Mouse (Mus musculus): ENCODE measurements around the gene Txlng. TPM values are rescaled to one million over a fixed set of nuclear protein-coding genes. Genes with fewer than 3 reads are reported as not detected.

Gene Txlng
- polyA plus RNA-seq, 1 experiment, result 13.9 TPM

- H3K4me3 ChIP-seq (replicated peaks; ENCODE audit: insufficient read depth, low read depth, low read length), result no peak overlapping the region
- WGBS, result 93% methylated on average over 4 of the region's 4 CpGs
- no peak for TF ChIP-seq CTCF (IDR thresholded peaks at IDR 0.05; ENCODE audit: borderline replicate concordance, insufficient read depth, low read depth, low read length)
- TF ChIP-seq POLR2A (IDR thresholded peaks at IDR 0.05; ENCODE audit: borderline replicate concordance, insufficient read depth, low read length), result no peak
- H3K27me3 ChIP-seq (ENCODE audit: control insufficient read depth, insufficient read depth, low read length), result no peaks in the 10 kb centered on the region
- H3K4me1 ChIP-seq (ENCODE audit: control insufficient read depth, insufficient read depth, low read length), result no peaks in the 10 kb centered on the region
- no peak overlapping the region for H3K27ac ChIP-seq (ENCODE audit: insufficient read depth, low read length)
- no peak for DNase-seq
Observed at GRCm38 (mm10) chrX:162730031-162730430, 99.2 kb downstream of the Txlng start.

Other genes starting within 250 kb of the Txlng start
- gene Reps2, start 185.8 kb downstream of the Txlng start, polyA plus RNA-seq (2012; rRNA removed), result 24.6 and 24.8 TPM in 2 replicates
- gene Rbbp7, start 69.1 kb downstream of the Txlng start, polyA plus RNA-seq (2012; rRNA removed), result 109 and 111 TPM in 2 replicates
- 24.9 and 25.6 TPM in 2 replicates for gene Syap1, start 59.0 kb upstream of the Txlng start, polyA plus RNA-seq (2012; rRNA removed)
- gene Ctps2, start 71.8 kb upstream of the Txlng start, polyA plus RNA-seq (2012; rRNA removed), result 89.1 and 90.7 TPM in 2 replicates
- 0.29 TPM in 1 of 2 replicates, not detected in the other for gene S100g, start 135.1 kb upstream of the Txlng start, polyA plus RNA-seq (2012; rRNA removed)

All from cerebellum, adult 2 months (tissue).